Mouse (Mus musculus): ENCODE results near the gene Nt5m. TPM values are rescaled to one million over a fixed set of nuclear protein-coding genes. Genes with fewer than 3 reads are reported as not detected.

The Nt5m gene
- polyA plus RNA-seq, 1 experiment from 2014 or later = 45.9 TPM

- Histone ChIP-seq H3K27me3 (peaks cover 3% of the 10 kb centered on the region; the same call in 1 of the 2 replicates), H3K9me3 (no peaks in the 10 kb centered on the region), H3K4me3 (no peak overlapping the region), H3K36me3 (no peaks in the 10 kb centered on the region), H3K9ac (no peak overlapping the region), H3K4me2 (no peak overlapping the region), H3K4me1 (no peaks in the 10 kb centered on the region), H3K27ac (no peak overlapping the region)
- 69% methylated on average over 1 of the region's 1 CpGs for WGBS
- no peak for ATAC-seq (ENCODE audit: insufficient number of reproducible peaks, insufficient read depth, low FRiP score, low TSS enrichment, low read depth)
Observed at GRCm38 (mm10) chr11:59911523-59911922, 72.3 kb downstream of the Nt5m start.

- 84% methylated on average over 4 of the region's 4 CpGs for WGBS
- no peak for ATAC-seq (ENCODE audit: insufficient number of reproducible peaks, insufficient read depth, low FRiP score, low TSS enrichment, low read depth)
- H3K9me3 ChIP-seq = no peaks in the 10 kb centered on the region
Observed at GRCm38 (mm10) chr11:59913702-59914101, 74.5 kb downstream of the Nt5m start.

GRCm38 (mm10) chr11:59918014-59918413, 78.8 kb downstream of the Nt5m start:
- Histone ChIP-seq H3K9me3 (no peaks in the 10 kb centered on the region), H3K9ac (no peak overlapping the region), H3K4me1 (no peaks in the 10 kb centered on the region), H3K27ac (no peak overlapping the region), H3K4me3 (no peak overlapping the region), H3K36me3 (no peaks in the 10 kb centered on the region), H3K4me2 (no peak overlapping the region), H3K27me3 (peaks cover 3% of the 10 kb centered on the region; the same call in 1 of the 2 replicates)
- ATAC-seq (ENCODE audit: insufficient number of reproducible peaks, insufficient read depth, low FRiP score, low TSS enrichment, low read depth) = no peak
- 54% methylated on average over 4 of the region's 4 CpGs for WGBS

More at GRCm38 (mm10) chr11:59913702-59914101, 74.5 kb downstream of the Nt5m start:
- no peak overlapping the region for H3K4me3 ChIP-seq
- H3K27me3 ChIP-seq = peaks cover 3% of the 10 kb centered on the region; the same call in 1 of the 2 replicates
- H3K27ac ChIP-seq = no peak overlapping the region
- H3K4me1 ChIP-seq = no peaks in the 10 kb centered on the region
- H3K4me2 ChIP-seq = no peak overlapping the region
- H3K9ac ChIP-seq = no peak overlapping the region
- no peaks in the 10 kb centered on the region for H3K36me3 ChIP-seq

- no peaks in the 10 kb centered on the region for H3K36me3 ChIP-seq
- no peak overlapping the region for H3K4me2 ChIP-seq
- WGBS = 69% methylated on average over 3 of the region's 3 CpGs
- H3K9ac ChIP-seq = no peak overlapping the region
- no peak for ATAC-seq (ENCODE audit: insufficient number of reproducible peaks, insufficient read depth, low FRiP score, low TSS enrichment, low read depth)
- H3K9me3 ChIP-seq = no peaks in the 10 kb centered on the region
- H3K4me3 ChIP-seq = no peak overlapping the region
- H3K27ac ChIP-seq = no peak overlapping the region
- H3K4me1 ChIP-seq = no peaks in the 10 kb centered on the region
- H3K27me3 ChIP-seq = peaks cover 3% of the 10 kb centered on the region; the same call in 1 of the 2 replicates
Observed at GRCm38 (mm10) chr11:59919401-59919800, 80.2 kb downstream of the Nt5m start.

GRCm38 (mm10) chr11:59920331-59920730, 81.1 kb downstream of the Nt5m start:
- no peak overlapping the region for H3K27ac ChIP-seq
- H3K27me3 ChIP-seq = peaks cover 2% of the 10 kb centered on the region; the same call in 1 of the 2 replicates
- ATAC-seq (ENCODE audit: insufficient number of reproducible peaks, insufficient read depth, low FRiP score, low TSS enrichment, low read depth) = no peak
- H3K9ac ChIP-seq = no peak overlapping the region
- no peaks in the 10 kb centered on the region for H3K4me1 ChIP-seq
- H3K4me3 ChIP-seq = no peak overlapping the region
- H3K4me2 ChIP-seq = no peak overlapping the region
- H3K36me3 ChIP-seq = no peaks in the 10 kb centered on the region
- WGBS = 65% methylated on average over 5 of the region's 5 CpGs
- H3K9me3 ChIP-seq = no peaks in the 10 kb centered on the region

GRCm38 (mm10) chr11:59921265-59921664, 82.0 kb downstream of the Nt5m start:
- ATAC-seq (ENCODE audit: insufficient number of reproducible peaks, insufficient read depth, low FRiP score, low TSS enrichment, low read depth) = no peak
- H3K4me2 ChIP-seq = no peak overlapping the region
- 15% methylated on average over 7 of the region's 7 CpGs for WGBS
- no peak overlapping the region for H3K27ac ChIP-seq
- H3K27me3 ChIP-seq = no peaks in the 10 kb centered on the region
- no peaks in the 10 kb centered on the region for H3K36me3 ChIP-seq
- no peaks in the 10 kb centered on the region for H3K4me1 ChIP-seq
- no peaks in the 10 kb centered on the region for H3K9me3 ChIP-seq
- no peak overlapping the region for H3K9ac ChIP-seq
- H3K4me3 ChIP-seq = no peak overlapping the region

GRCm38 (mm10) chr11:59930031-59930430, 90.8 kb downstream of the Nt5m start:
- WGBS = 56% methylated on average over 4 of the region's 4 CpGs
- no peak overlapping the region for H3K9ac ChIP-seq
- peaks cover 5% of the 10 kb centered on the region; the same call in 1 of the 2 replicates for H3K4me1 ChIP-seq
- no peak overlapping the region for H3K4me2 ChIP-seq
- no peak for ATAC-seq (ENCODE audit: insufficient number of reproducible peaks, insufficient read depth, low FRiP score, low TSS enrichment, low read depth)
- H3K27ac ChIP-seq = no peak overlapping the region
- H3K36me3 ChIP-seq = no peaks in the 10 kb centered on the region
- peaks cover 10% of the 10 kb centered on the region; the same call in 1 of the 2 replicates for H3K27me3 ChIP-seq
- H3K9me3 ChIP-seq = no peaks in the 10 kb centered on the region
- H3K4me3 ChIP-seq = no peak overlapping the region

Other genes starting within 250 kb of the Nt5m start
- gene Olfr223, start 246.2 kb upstream of the Nt5m start, polyA plus RNA-seq (2015; fragmentation: Nextera tagmentation; extraction: Ambion mirVana) = not detected in 2 replicates
- gene Mprip, start 178.1 kb upstream of the Nt5m start, polyA plus RNA-seq (2015; fragmentation: Nextera tagmentation; extraction: Ambion mirVana) = 39.7 and 40.0 TPM in 2 replicates
- gene Pld6, start 51.8 kb upstream of the Nt5m start, polyA plus RNA-seq (2015; fragmentation: Nextera tagmentation; extraction: Ambion mirVana) = 3.6 and 3.9 TPM in 2 replicates
- gene Flcn, start 29.4 kb upstream of the Nt5m start, polyA plus RNA-seq (2015; fragmentation: Nextera tagmentation; extraction: Ambion mirVana) = 34.0 and 37.5 TPM in 2 replicates
- 206 and 210 TPM in 2 replicates for gene Cops3, start 391 bp downstream of the Nt5m start, polyA plus RNA-seq (2015; fragmentation: Nextera tagmentation; extraction: Ambion mirVana)
- 35.9 and 40.0 TPM in 2 replicates for gene Med9, start 108.8 kb downstream of the Nt5m start, polyA plus RNA-seq (2015; fragmentation: Nextera tagmentation; extraction: Ambion mirVana)
- gene Rasd1, start 125.5 kb downstream of the Nt5m start, polyA plus RNA-seq (2015; fragmentation: Nextera tagmentation; extraction: Ambion mirVana) = 2.8 and 3.2 TPM in 2 replicates
- gene Pemt, start 207.0 kb downstream of the Nt5m start, polyA plus RNA-seq (2015; fragmentation: Nextera tagmentation; extraction: Ambion mirVana) = 5.2 and 6.5 TPM in 2 replicates